Mouse (Mus musculus) lung, embryonic 14.5 days (tissue): ENCODE measurements around the gene Strip2. TPM values are rescaled to one million over a fixed set of nuclear protein-coding genes. Genes with fewer than 3 reads are reported as not detected.

Experiments used
- ATAC-seq: fragments of 200-750 bp; cut with Nextera tagmentation; 2 replicates; pipeline ENCODE4 v1.8.0; 2017; ENCODE audit warnings: mild to moderate bottlenecking, moderate TSS enrichment, moderate library complexity; ENCODE audit not compliant: insufficient read depth
- DNase-seq: peaks from one replicate; pipeline ENCODE4 v3.0.0-alpha.2; 2015
- H3K27ac ChIP-seq: fragments of 300-500 bp; sonication (generic); 2 replicates; pipeline ENCODE4 v1.5.1; 2014; ENCODE audit warnings: low read depth, mild to moderate bottlenecking, moderate library complexity
- H3K27me3 ChIP-seq: fragments of 300-500 bp; sonication (generic); 2 replicates; pipeline ENCODE4 v1.6.1; 2014; ENCODE audit warnings: low read length, control low read depth; ENCODE audit not compliant: insufficient read depth
- H3K36me3 ChIP-seq: fragments of 300-500 bp; sonication (generic); 2 replicates; pipeline ENCODE4 v1.6.1; 2014; ENCODE audit warnings: control low read depth; ENCODE audit not compliant: insufficient read depth
- H3K4me1 ChIP-seq: fragments of 300-500 bp; sonication (generic); 2 replicates; pipeline ENCODE4 v1.6.1; 2014; ENCODE audit warnings: antibody characterized with exemption, control low read depth; ENCODE audit not compliant: insufficient read depth
- H3K4me2 ChIP-seq: fragments of 300-500 bp; sonication (generic); 2 replicates; pipeline ENCODE4 v1.6.1; 2014; ENCODE audit warnings: mild to moderate bottlenecking
- H3K4me3 ChIP-seq: fragments of 300-500 bp; sonication (generic); 2 replicates; pipeline ENCODE4 v1.5.1; 2014; ENCODE audit warnings: low read depth, low read length
- H3K9ac ChIP-seq: fragments of 300-500 bp; sonication (generic); 2 replicates; pipeline ENCODE4 v1.6.1; 2014
- H3K9me3 ChIP-seq: fragments of 300-500 bp; sonication (generic); 2 replicates; pipeline ENCODE4 v1.6.1; 2016; ENCODE audit warnings: low read depth, low read length, control low read depth
- CTCF ChIP-seq: IDR thresholded peaks from 2 replicates; pipeline ENCODE4 v1.5.1; 2016; ENCODE audit warnings: antibody characterized with exemption, low read depth
- WGBS: fragments of 180-500 bp; shearing (Covaris S2); extraction: QIAGEN DNeasy Blood & Tissue Kit; methylation state at CpG from one replicate; pipeline ENCODE4 v1.1.7; 2014; 5-methylcytosine and 5-hydroxymethylcytosine counted together
- polyA plus RNA-seq: library from polyadenylated mRNA; unstranded; fragments of >200 nt; fragmentation: Nextera tagmentation; extraction: Ambion mirVana; gene quantifications from 2 replicates; pipeline ENCODE4 v1.2.1, GENCODE M21; 2014

Gene Strip2
- polyA plus RNA-seq, 1 experiment from 2014 or later: 0.33 TPM

GRCm38 (mm10) chr6:29946568-29946967, 29.8 kb downstream of the Strip2 start:
- H3K4me2 ChIP-seq: no peak overlapping the region
- H3K27ac ChIP-seq: no peak overlapping the region
- H3K9me3 ChIP-seq: no peaks in the 10 kb centered on the region
- no peaks in the 10 kb centered on the region for H3K4me1 ChIP-seq
- H3K4me3 ChIP-seq: no peak overlapping the region
- no peak overlapping the region for H3K9ac ChIP-seq
- 0 out of 2 replicates have a peak, but pooled peaks have one; percentile 34 for TF ChIP-seq CTCF
- H3K36me3 ChIP-seq: no peaks in the 10 kb centered on the region
- DNase-seq (peak; percentile 43), ATAC-seq (no peak)
- no peaks in the 10 kb centered on the region for H3K27me3 ChIP-seq
- WGBS: 77% methylated on average over 2 of the region's 2 CpGs

- Histone ChIP-seq H3K4me3 (no peak overlapping the region), H3K27ac (no peak overlapping the region), H3K27me3 (no peaks in the 10 kb centered on the region), H3K9me3 (no peaks in the 10 kb centered on the region), H3K9ac (no peak overlapping the region), H3K4me1 (no peaks in the 10 kb centered on the region), H3K36me3 (no peaks in the 10 kb centered on the region), H3K4me2 (no peak overlapping the region)
- WGBS: 46% methylated on average over 6 of the region's 6 CpGs
- ATAC-seq: no peak
- TF ChIP-seq CTCF: no peak
- DNase-seq: peak; percentile 18
Observed at GRCm38 (mm10) chr6:29947823-29948222, 31.0 kb downstream of the Strip2 start.

GRCm38 (mm10) chr6:29956749-29957148, 39.9 kb downstream of the Strip2 start:
- no peak overlapping the region for H3K9ac ChIP-seq
- H3K4me2 ChIP-seq: no peak overlapping the region
- H3K4me1 ChIP-seq: no peaks in the 10 kb centered on the region
- H3K27me3 ChIP-seq: no peaks in the 10 kb centered on the region
- DNase-seq (no peak), ATAC-seq (no peak)
- TF ChIP-seq CTCF: no peak
- no peak overlapping the region for H3K4me3 ChIP-seq
- H3K36me3 ChIP-seq: no peaks in the 10 kb centered on the region
- no peaks in the 10 kb centered on the region for H3K9me3 ChIP-seq
- 79% methylated on average over 4 of the region's 4 CpGs for WGBS
- H3K27ac ChIP-seq: no peak overlapping the region

GRCm38 (mm10) chr6:29958669-29959068, 41.9 kb downstream of the Strip2 start:
- no peak for DNase-seq
- no peak for TF ChIP-seq CTCF
- no peak overlapping the region for H3K4me3 ChIP-seq
- ATAC-seq: no peak
- H3K27ac ChIP-seq: no peak overlapping the region
- H3K36me3 ChIP-seq: no peaks in the 10 kb centered on the region
- WGBS: 75% methylated on average over 3 of the region's 3 CpGs
- no peaks in the 10 kb centered on the region for H3K4me1 ChIP-seq
- H3K27me3 ChIP-seq: no peaks in the 10 kb centered on the region
- H3K9ac ChIP-seq: no peak overlapping the region
- no peaks in the 10 kb centered on the region for H3K9me3 ChIP-seq
- H3K4me2 ChIP-seq: no peak overlapping the region

GRCm38 (mm10) chr6:29961081-29961480, 44.3 kb downstream of the Strip2 start:
- Histone ChIP-seq H3K9me3 (no peaks in the 10 kb centered on the region), H3K4me2 (no peak overlapping the region), H3K36me3 (no peaks in the 10 kb centered on the region), H3K27ac (no peak overlapping the region), H3K4me3 (no peak overlapping the region), H3K27me3 (no peaks in the 10 kb centered on the region), H3K9ac (no peak overlapping the region), H3K4me1 (no peaks in the 10 kb centered on the region)
- no peak for TF ChIP-seq CTCF
- no peak for DNase-seq
- ATAC-seq: no peak
- 84% methylated on average over 6 of the region's 6 CpGs for WGBS

GRCm38 (mm10) chr6:29967917-29968316, 51.1 kb downstream of the Strip2 start:
- peak; percentile 45 for DNase-seq
- no peaks in the 10 kb centered on the region for H3K27me3 ChIP-seq
- WGBS: 47% methylated on average over 7 of the region's 7 CpGs
- H3K27ac ChIP-seq: no peak overlapping the region
- no peaks in the 10 kb centered on the region for H3K4me1 ChIP-seq
- H3K4me2 ChIP-seq: no peak overlapping the region
- H3K36me3 ChIP-seq: no peaks in the 10 kb centered on the region
- no peak overlapping the region for H3K9ac ChIP-seq
- H3K4me3 ChIP-seq: no peak overlapping the region
- TF ChIP-seq CTCF: no peak
- no peak for ATAC-seq
- H3K9me3 ChIP-seq: no peaks in the 10 kb centered on the region

GRCm38 (mm10) chr6:29973341-29973740, 56.5 kb downstream of the Strip2 start:
- TF ChIP-seq CTCF: no peak
- Histone ChIP-seq H3K27ac (no peak overlapping the region), H3K36me3 (no peaks in the 10 kb centered on the region), H3K27me3 (no peaks in the 10 kb centered on the region), H3K4me1 (no peaks in the 10 kb centered on the region), H3K4me2 (no peak overlapping the region), H3K9me3 (no peaks in the 10 kb centered on the region), H3K9ac (no peak overlapping the region), H3K4me3 (no peak overlapping the region)
- DNase-seq (no peak), ATAC-seq (no peak)
- WGBS: 65% methylated on average over 5 of the region's 5 CpGs

- no peak overlapping the region for H3K4me3 ChIP-seq
- no peak for ATAC-seq
- no peaks in the 10 kb centered on the region for H3K36me3 ChIP-seq
- no peaks in the 10 kb centered on the region for H3K4me1 ChIP-seq
- H3K27me3 ChIP-seq: no peaks in the 10 kb centered on the region
- no peaks in the 10 kb centered on the region for H3K9me3 ChIP-seq
- no peak overlapping the region for H3K9ac ChIP-seq
- peak; percentile 31 for DNase-seq
- no peak overlapping the region for H3K27ac ChIP-seq
- TF ChIP-seq CTCF: peak; percentile 32; the same call in 1 of the 2 replicates
- H3K4me2 ChIP-seq: no peak overlapping the region
- 62% methylated on average over 8 of the region's 8 CpGs for WGBS
Observed at GRCm38 (mm10) chr6:29974836-29975235, 58.0 kb downstream of the Strip2 start.
